Mouse (Mus musculus) testis, postnatal 14 days (tissue): ENCODE results near the gene Ipo9.
A peak's percentile ranks its signal among the peaks of the same experiment; 100 is the strongest.

Experiments used
- DNase-seq: peaks from one replicate; pipeline ENCODE4 v3.0.0; 2021; ENCODE audit warnings: low spot score

The Ipo9 gene

GRCm38 (mm10) chr1:135368245-135368644 is 62.1 kb downstream of the Ipo9 start:
- DNase-seq = peak; percentile 77

- no peak for DNase-seq
Measured at GRCm38 (mm10) chr1:135367595-135367994, 62.7 kb downstream of the Ipo9 start.

GRCm38 (mm10) chr1:135367005-135367404 is 63.3 kb downstream of the Ipo9 start:
- no peak for DNase-seq

- no peak for DNase-seq
Measured at GRCm38 (mm10) chr1:135366380-135366779, 63.9 kb downstream of the Ipo9 start.

GRCm38 (mm10) chr1:135363446-135363845 is 66.9 kb downstream of the Ipo9 start:
- no peak for DNase-seq

- DNase-seq = no peak
Measured at GRCm38 (mm10) chr1:135362115-135362514, 68.2 kb downstream of the Ipo9 start.

GRCm38 (mm10) chr1:135361491-135361890 is 68.8 kb downstream of the Ipo9 start:
- DNase-seq = no peak

GRCm38 (mm10) chr1:135359071-135359470 is 71.2 kb downstream of the Ipo9 start:
- peak; percentile 56 for DNase-seq

- peak; percentile 76 for DNase-seq
Measured at GRCm38 (mm10) chr1:135351953-135352352, 78.3 kb downstream of the Ipo9 start.

GRCm38 (mm10) chr1:135347498-135348169 is 82.7 kb downstream of the Ipo9 start:
- peak; percentile 87 for DNase-seq

- no peak for DNase-seq
Measured at GRCm38 (mm10) chr1:135346891-135347290, 83.4 kb downstream of the Ipo9 start.

GRCm38 (mm10) chr1:135344026-135344425 is 86.3 kb downstream of the Ipo9 start:
- no peak for DNase-seq

GRCm38 (mm10) chr1:135341947-135342346 is 88.4 kb downstream of the Ipo9 start:
- DNase-seq = no peak
